Mouse (Mus musculus): Measurements from ENCODE around the gene Dock4. TPM values are rescaled to one million over a fixed set of nuclear protein-coding genes. Genes with fewer than 3 reads are reported as not detected.
"Not testable (repeated sequence)": the region's sequence is repeated elsewhere in the genome, so short reads cannot be mapped to it uniquely, and the experiment has no call there.

The Dock4 gene
- polyA plus RNA-seq, 1 experiment = 12.7 TPM

DNA sequence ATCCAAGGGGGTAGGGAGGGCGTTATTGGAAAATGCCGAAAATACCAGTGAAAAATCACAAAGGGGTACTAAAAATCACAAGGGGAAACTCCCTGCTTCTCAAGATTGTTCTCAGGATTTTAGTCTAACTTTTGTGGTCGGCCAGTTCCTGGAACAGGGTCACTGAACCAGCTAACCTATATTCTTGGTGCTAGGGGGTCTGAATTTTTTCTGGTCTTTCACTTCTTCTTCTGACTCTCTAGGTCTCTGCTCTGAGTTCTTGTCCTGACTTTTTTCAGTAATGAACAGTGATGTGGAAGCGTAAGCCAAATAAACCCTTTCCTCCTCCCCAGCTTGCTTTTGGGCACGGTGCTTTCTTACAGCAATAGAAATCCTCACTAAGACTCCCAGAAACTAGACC is 424.6 kb downstream of the Dock4 start:
- Histone ChIP-seq H3K27ac (ENCODE audit: insufficient read depth, low read length) (no peak overlapping the region), H3K27me3 (ENCODE audit: control insufficient read depth, insufficient read depth, low read length, poor library complexity, severe bottlenecking) (no peaks in the 10 kb centered on the region), H3K9ac (ENCODE audit: low read depth, poor library complexity, severe bottlenecking) (no peak overlapping the region), H3K9me3 (replicated peaks; ENCODE audit: control insufficient read depth, insufficient read depth, low read length, poor library complexity, severe bottlenecking) (peaks cover 10% of the 10 kb centered on the region), H3K4me3 (ENCODE audit: low read depth, low read length) (no peak overlapping the region), H3K4me1 (ENCODE audit: control insufficient read depth, insufficient read depth, low read length) (no peaks in the 10 kb centered on the region), H3K36me3 (ENCODE audit: control insufficient read depth, insufficient read depth, low read length, poor library complexity, severe bottlenecking) (no peaks in the 10 kb centered on the region)
- TF ChIP-seq EP300 (IDR thresholded peaks at IDR 0.05; ENCODE audit: insufficient read depth, low read depth, low read length) = no peak
- no peak for TF ChIP-seq POLR2A (IDR thresholded peaks at IDR 0.05; ENCODE audit: insufficient read depth, low read length)
- no peak for TF ChIP-seq CTCF (IDR thresholded peaks at IDR 0.05; ENCODE audit: low read depth, low read length)

DNA sequence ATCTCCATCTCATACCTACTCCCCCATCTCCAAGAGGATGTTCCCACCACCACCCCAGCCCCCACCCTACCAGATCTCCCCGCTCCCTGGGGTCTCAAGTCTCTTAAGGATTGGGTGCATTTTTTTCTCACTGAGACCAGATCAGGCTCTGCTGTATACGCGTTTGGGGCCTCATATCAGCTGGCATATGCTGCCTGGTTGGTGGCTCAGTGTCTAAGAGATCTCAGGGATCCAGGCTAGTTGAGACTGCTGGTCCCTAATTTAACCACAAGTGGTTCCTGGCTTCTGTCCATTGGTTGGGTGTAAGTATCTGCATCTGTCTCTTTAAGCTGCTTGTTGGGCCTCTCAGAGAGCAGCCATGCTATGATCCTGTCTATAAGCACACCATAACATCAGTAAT is 427.0 kb downstream of the Dock4 start:
- Histone ChIP-seq H3K27me3 (ENCODE audit: control insufficient read depth, insufficient read depth, low read length, poor library complexity, severe bottlenecking) (no peaks in the 10 kb centered on the region), H3K4me1 (ENCODE audit: control insufficient read depth, insufficient read depth, low read length) (no peaks in the 10 kb centered on the region), H3K4me3 (ENCODE audit: low read depth, low read length) (no peak overlapping the region), H3K9ac (ENCODE audit: low read depth, poor library complexity, severe bottlenecking) (no peak overlapping the region), H3K36me3 (ENCODE audit: control insufficient read depth, insufficient read depth, low read length, poor library complexity, severe bottlenecking) (no peaks in the 10 kb centered on the region), H3K27ac (ENCODE audit: insufficient read depth, low read length) (no peak overlapping the region), H3K9me3 (replicated peaks; ENCODE audit: control insufficient read depth, insufficient read depth, low read length, poor library complexity, severe bottlenecking) (peaks cover 10% of the 10 kb centered on the region)
- TF ChIP-seq POLR2A (IDR thresholded peaks at IDR 0.05; ENCODE audit: insufficient read depth, low read length) (no peak), CTCF (IDR thresholded peaks at IDR 0.05; ENCODE audit: low read depth, low read length) (no peak), EP300 (IDR thresholded peaks at IDR 0.05; ENCODE audit: insufficient read depth, low read depth, low read length) (no peak)

DNA sequence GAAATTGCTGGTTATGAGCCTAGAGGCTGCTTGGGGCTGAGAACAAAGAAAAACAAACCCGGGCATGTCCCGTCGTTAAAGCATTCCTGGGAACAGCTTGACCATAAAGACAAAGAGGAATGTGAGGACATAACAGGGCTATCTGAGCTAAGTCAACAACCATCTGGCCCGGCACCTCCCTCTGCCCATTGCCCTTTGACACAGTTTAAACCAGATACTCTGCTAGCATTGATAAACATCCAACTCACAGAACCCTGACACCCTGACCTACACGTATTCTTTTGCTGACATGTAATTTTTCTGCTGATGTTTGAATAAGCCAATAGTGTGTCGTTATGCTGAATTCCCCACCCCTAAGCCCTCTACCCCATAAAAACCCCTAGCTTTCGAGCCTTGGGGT is 427.5 kb downstream of the Dock4 start:
- H3K27ac ChIP-seq (ENCODE audit: insufficient read depth, low read length); H3K4me3 ChIP-seq (ENCODE audit: low read depth, low read length); H3K36me3 ChIP-seq (ENCODE audit: control insufficient read depth, insufficient read depth, low read length, poor library complexity, severe bottlenecking); H3K4me1 ChIP-seq (ENCODE audit: control insufficient read depth, insufficient read depth, low read length); H3K27me3 ChIP-seq (ENCODE audit: control insufficient read depth, insufficient read depth, low read length, poor library complexity, severe bottlenecking); H3K9ac ChIP-seq (ENCODE audit: low read depth, poor library complexity, severe bottlenecking): not testable (repeated sequence)
- H3K9me3 ChIP-seq (replicated peaks; ENCODE audit: control insufficient read depth, insufficient read depth, low read length, poor library complexity, severe bottlenecking) = peaks cover 10% of the 10 kb centered on the region

DNA sequence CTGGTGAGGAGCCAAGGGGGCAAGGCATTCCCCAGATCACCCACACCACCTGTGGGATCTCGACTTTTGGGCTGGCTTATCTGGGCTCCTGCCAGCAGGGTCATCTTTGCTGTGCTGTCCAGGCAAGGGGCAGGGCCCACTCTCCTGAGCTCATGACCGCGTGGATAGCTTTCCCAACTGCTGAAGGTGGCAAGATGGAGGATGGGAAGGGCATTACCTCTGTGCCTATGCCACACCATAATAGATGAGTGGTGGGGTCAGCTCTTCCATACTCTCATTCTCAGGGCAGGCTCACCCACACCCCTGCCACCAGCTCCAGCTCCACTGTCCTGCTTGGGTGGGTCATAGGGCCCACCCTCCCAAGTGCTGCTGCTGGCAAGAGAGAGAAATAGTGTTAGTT is 439.2 kb downstream of the Dock4 start:
- Histone ChIP-seq H3K36me3 (ENCODE audit: control insufficient read depth, insufficient read depth, low read length, poor library complexity, severe bottlenecking) (no peaks in the 10 kb centered on the region), H3K4me3 (ENCODE audit: low read depth, low read length) (no peak overlapping the region), H3K27me3 (ENCODE audit: control insufficient read depth, insufficient read depth, low read length, poor library complexity, severe bottlenecking) (no peaks in the 10 kb centered on the region), H3K9me3 (replicated peaks; ENCODE audit: control insufficient read depth, insufficient read depth, low read length, poor library complexity, severe bottlenecking) (no peaks in the 10 kb centered on the region), H3K4me1 (ENCODE audit: control insufficient read depth, insufficient read depth, low read length) (peaks cover 2% of the 10 kb centered on the region), H3K27ac (ENCODE audit: insufficient read depth, low read length) (no peak overlapping the region), H3K9ac (ENCODE audit: low read depth, poor library complexity, severe bottlenecking) (no peak overlapping the region)
- TF ChIP-seq POLR2A (IDR thresholded peaks at IDR 0.05; ENCODE audit: insufficient read depth, low read length) = no peak
- TF ChIP-seq CTCF (IDR thresholded peaks at IDR 0.05; ENCODE audit: low read depth, low read length) = no peak
- TF ChIP-seq EP300 (IDR thresholded peaks at IDR 0.05; ENCODE audit: insufficient read depth, low read depth, low read length) = no peak

DNA sequence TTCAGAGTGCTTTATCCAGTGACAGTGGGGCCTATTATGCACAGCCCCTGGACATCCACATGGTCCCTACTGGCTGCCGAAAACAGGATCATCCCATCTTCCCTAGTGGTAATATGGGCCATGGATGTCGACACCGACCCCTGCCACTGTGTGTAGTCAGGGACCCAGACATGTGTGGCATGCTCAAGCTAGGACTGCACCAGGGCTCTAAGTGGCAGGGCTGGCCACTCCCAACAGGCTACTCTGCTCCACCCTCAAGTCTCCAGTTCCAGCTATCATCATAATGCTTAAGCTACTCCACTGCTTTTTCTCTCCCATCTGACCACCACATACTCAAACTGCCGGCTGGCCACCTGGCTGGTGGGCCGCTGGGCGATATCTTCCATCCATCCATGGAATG is 439.6 kb downstream of the Dock4 start:
- H3K4me1 ChIP-seq (ENCODE audit: control insufficient read depth, insufficient read depth, low read length) = peaks cover 2% of the 10 kb centered on the region
- no peaks in the 10 kb centered on the region for H3K9me3 ChIP-seq (replicated peaks; ENCODE audit: control insufficient read depth, insufficient read depth, low read length, poor library complexity, severe bottlenecking)
- TF ChIP-seq CTCF (IDR thresholded peaks at IDR 0.05; ENCODE audit: low read depth, low read length) = no peak
- no peak for TF ChIP-seq EP300 (IDR thresholded peaks at IDR 0.05; ENCODE audit: insufficient read depth, low read depth, low read length)
- no peak for TF ChIP-seq POLR2A (IDR thresholded peaks at IDR 0.05; ENCODE audit: insufficient read depth, low read length)

GRCm38 (mm10) chr12:40887496-40887895 is 441.7 kb downstream of the Dock4 start:
- H3K27me3 ChIP-seq (ENCODE audit: control insufficient read depth, insufficient read depth, low read length, poor library complexity, severe bottlenecking) = no peaks in the 10 kb centered on the region
- TF ChIP-seq CTCF (IDR thresholded peaks at IDR 0.05; ENCODE audit: low read depth, low read length) (no peak), EP300 (IDR thresholded peaks at IDR 0.05; ENCODE audit: insufficient read depth, low read depth, low read length) (0 out of 2 replicates have a peak, but pooled peaks have one; percentile 61), POLR2A (IDR thresholded peaks at IDR 0.05; ENCODE audit: insufficient read depth, low read length) (no peak)
- peaks cover 2% of the 10 kb centered on the region for H3K4me1 ChIP-seq (ENCODE audit: control insufficient read depth, insufficient read depth, low read length)
- H3K9me3 ChIP-seq (replicated peaks; ENCODE audit: control insufficient read depth, insufficient read depth, low read length, poor library complexity, severe bottlenecking) = no peaks in the 10 kb centered on the region
- no peak overlapping the region for H3K9ac ChIP-seq (ENCODE audit: low read depth, poor library complexity, severe bottlenecking)
- no peaks in the 10 kb centered on the region for H3K36me3 ChIP-seq (ENCODE audit: control insufficient read depth, insufficient read depth, low read length, poor library complexity, severe bottlenecking)
- H3K4me3 ChIP-seq (ENCODE audit: low read depth, low read length) = no peak overlapping the region
- H3K27ac ChIP-seq (ENCODE audit: insufficient read depth, low read length) = peak overlapping the region; percentile 63

More for the DNA sequence above, 439.6 kb downstream of the Dock4 start:
- no peaks in the 10 kb centered on the region for H3K27me3 ChIP-seq (ENCODE audit: control insufficient read depth, insufficient read depth, low read length, poor library complexity, severe bottlenecking)
- H3K36me3 ChIP-seq (ENCODE audit: control insufficient read depth, insufficient read depth, low read length, poor library complexity, severe bottlenecking) = no peaks in the 10 kb centered on the region
- H3K4me3 ChIP-seq (ENCODE audit: low read depth, low read length) = no peak overlapping the region
- no peak overlapping the region for H3K27ac ChIP-seq (ENCODE audit: insufficient read depth, low read length)
- H3K9ac ChIP-seq (ENCODE audit: low read depth, poor library complexity, severe bottlenecking) = no peak overlapping the region
